Mouse (Mus musculus) CD4-positive naive resting alpha-beta T cell, adult 76 days (primary cell): ENCODE data around the gene Olfr180. TPM values are rescaled to one million over a fixed set of nuclear protein-coding genes. Genes with fewer than 3 reads are reported as not detected.

Source experiments
- total RNA-seq: library from RNA; stranded (reverse); gene quantifications from one replicate; pipeline ENCODE4 v1.2.4, GENCODE M21; 2023

Gene Olfr180
- total RNA-seq: not detected

DNA sequence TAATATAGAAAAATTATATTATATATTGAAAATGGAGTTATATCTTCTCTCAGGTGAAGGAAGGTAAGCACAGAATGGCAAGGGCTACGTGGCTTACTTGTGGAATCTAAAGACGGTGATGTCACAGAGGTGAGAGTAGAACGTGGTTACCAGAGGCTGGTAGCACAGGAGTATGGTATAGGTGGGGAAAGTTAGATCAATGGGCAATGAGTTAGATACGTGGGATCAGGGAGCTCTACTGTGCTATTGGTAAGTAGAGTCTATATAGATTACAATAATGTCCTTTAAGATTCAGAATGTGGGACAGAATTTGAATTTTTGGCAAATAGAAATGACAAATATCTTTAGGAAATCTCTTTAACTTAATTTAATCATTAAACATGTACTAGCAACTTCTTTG lies at the start of gene Olfr180:
Gene Olfr180, minus strand, starts transcription at position 101 of the 400 bp plus-strand sequence.

DNA sequence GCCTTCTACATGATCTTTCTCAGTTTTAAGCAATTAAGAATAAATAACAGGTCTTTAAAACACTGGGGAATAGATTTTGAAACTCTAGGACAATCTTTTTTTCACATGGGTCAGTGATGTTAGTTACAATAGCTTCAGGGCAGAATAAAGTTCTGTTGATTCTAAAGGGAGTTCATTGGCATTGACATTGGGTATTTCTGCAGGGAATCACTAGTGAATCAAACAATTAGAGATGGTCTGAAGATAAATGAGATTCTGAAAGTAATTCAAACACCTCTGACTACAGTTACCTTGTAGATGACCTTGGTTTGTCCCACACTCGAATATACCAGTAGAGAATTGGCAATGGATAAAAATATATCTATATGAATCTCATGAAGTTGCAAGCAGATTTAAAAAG lies 537 bp downstream of the Olfr180 start, which contains the start of gene Olfr181:
Gene Olfr181, minus strand, starts transcription at position 101 of the 400 bp plus-strand sequence.

DNA sequence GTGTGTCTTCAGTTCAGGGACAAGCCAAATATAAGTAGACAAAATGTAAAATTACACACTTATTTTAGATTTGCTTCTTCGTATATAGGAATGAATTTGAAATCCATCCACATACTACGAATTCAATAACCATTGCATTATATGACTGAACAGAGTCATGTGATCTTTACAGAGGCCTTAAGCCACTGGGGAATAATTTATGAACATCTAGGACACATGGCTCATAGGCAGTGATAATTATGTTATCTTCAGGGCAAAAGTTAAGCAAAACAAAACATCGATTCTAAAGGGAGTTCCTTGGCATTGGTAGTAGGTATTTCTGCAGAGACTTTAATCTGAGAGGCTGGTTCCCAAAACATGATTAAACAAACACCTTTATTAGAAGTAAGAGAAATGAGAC lies 37.2 kb downstream of the Olfr180 start, which contains the start of gene Olfr178:
Gene Olfr178, minus strand, starts transcription at position 101 of the 400 bp plus-strand sequence.

DNA sequence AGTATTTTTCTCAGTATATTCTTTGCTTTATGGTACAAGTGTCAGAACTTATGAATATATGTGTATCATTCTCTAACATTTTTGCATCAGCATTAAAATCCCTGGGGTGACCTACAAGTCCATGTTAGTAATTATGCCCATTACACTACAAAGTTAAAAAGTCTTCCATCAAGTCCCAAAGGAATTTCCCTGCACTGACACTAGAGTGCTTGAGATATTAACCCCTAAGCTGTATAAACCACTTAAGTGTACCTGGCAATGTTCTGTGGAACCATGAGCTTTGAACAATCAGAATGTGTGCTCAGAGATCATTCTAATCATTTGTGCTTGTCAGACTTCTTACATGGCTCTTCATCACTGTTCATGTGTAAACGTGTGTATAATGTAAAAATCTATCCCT lies 54.5 kb downstream of the Olfr180 start, which contains the start of gene Olfr177:
Gene Olfr177, minus strand, starts transcription at position 101 of the 400 bp plus-strand sequence.

Other genes starting within 250 kb of the Olfr180 start
- gene Gpr15, start 210.3 kb downstream of the Olfr180 start, total RNA-seq: not detected
- gene Cldnd1, start 201.5 kb downstream of the Olfr180 start, total RNA-seq: 44.7 TPM
- not detected for gene Olfr172, start 166.2 kb downstream of the Olfr180 start, total RNA-seq
- gene Olfr173, start 129.1 kb downstream of the Olfr180 start, total RNA-seq: not detected
- gene Olfr175-ps1, start 102.6 kb downstream of the Olfr180 start, total RNA-seq: not detected
- not detected for gene Olfr177, start 54.6 kb downstream of the Olfr180 start, total RNA-seq
- not detected for gene Olfr178, start 37.3 kb downstream of the Olfr180 start, total RNA-seq
- gene Olfr181, start 637 bp downstream of the Olfr180 start, total RNA-seq: not detected
- gene Olfr183, start 66.0 kb upstream of the Olfr180 start, total RNA-seq: not detected
- gene Olfr186, start 100.9 kb upstream of the Olfr180 start, total RNA-seq: not detected
- not detected for gene Olfr187, start 110.4 kb upstream of the Olfr180 start, total RNA-seq
- not detected for gene Olfr190, start 148.6 kb upstream of the Olfr180 start, total RNA-seq
- not detected for gene Olfr191, start 160.4 kb upstream of the Olfr180 start, total RNA-seq
- not detected for gene Olfr193, start 182.5 kb upstream of the Olfr180 start, total RNA-seq
- not detected for gene Olfr194, start 191.7 kb upstream of the Olfr180 start, total RNA-seq
- gene Olfr195, start 217.7 kb upstream of the Olfr180 start, total RNA-seq: not detected
- not detected for gene Olfr196, start 241.1 kb upstream of the Olfr180 start, total RNA-seq